Mouse (Mus musculus) heart, adult 2 months (tissue): ENCODE data around the gene Atp12a.

Source experiments
- CTCF ChIP-seq: fragments of 200-600 bp; IDR thresholded peaks from 2 replicates; pipeline ENCODE4 v1.8.1; 2022; ENCODE audit warnings: antibody characterized with exemption, mild to moderate bottlenecking, moderate library complexity
- POLR2A ChIP-seq: fragments of 200-500 bp; IDR thresholded peaks from 2 replicates; pipeline ENCODE4 v1.6.1; 2011; ENCODE audit warnings: mild to moderate bottlenecking, low read depth, low read length, control low read depth; ENCODE audit not compliant: insufficient read depth

DNA sequence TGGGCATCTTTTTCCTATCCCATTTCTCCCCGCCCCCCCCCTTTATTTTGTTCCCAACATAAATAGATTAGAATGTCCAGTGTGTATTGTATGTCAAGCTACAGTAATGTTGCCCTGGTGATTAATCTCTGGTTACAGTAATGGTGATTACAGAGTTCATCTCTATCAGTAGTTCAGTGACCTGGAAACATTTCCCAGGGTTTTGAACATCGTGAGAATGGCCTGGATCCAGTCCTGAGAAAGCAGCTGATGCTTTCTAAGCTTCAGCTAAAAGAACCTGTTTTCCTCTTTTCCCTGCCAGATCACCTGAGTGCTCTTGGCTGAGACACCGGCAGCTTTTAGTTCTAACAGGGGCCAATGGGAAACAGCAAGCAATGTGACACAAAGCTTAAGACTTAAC, 25.4 kb downstream of the Atp12a start:
- no peak for TF ChIP-seq CTCF
- no peak for TF ChIP-seq POLR2A
